Mouse (Mus musculus) activated CD4-positive, CD25-positive, alpha-beta regulatory T cell (primary cell): ENCODE results near the gene E330034G19Rik. TPM values are rescaled to one million over a fixed set of nuclear protein-coding genes. Genes with fewer than 3 reads are reported as not detected.

Source experiments
- polyA plus RNA-seq, 2 experiments: library from polyadenylated mRNA; unstranded; fragments of 100-300 nt; shearing (Covaris generic); gene quantifications; one replicate each; pipeline ENCODE4 v1.2.1; 2017

E330034G19Rik gene
- not detected for polyA plus RNA-seq

GRCm38 (mm10) chr14:24292914-24293313 is at the start of gene E330034G19Rik:
TSS of gene E330034G19Rik (plus strand) at chr14:24293214.

GRCm38 (mm10) chr14:24245177-24246081 is 47.6 kb upstream of the E330034G19Rik start, which contains the start of gene Dlg5:
TSS of gene Dlg5 (minus strand) at chr14:24245920.

Other genes starting within 250 kb of the E330034G19Rik start
- 1 to 10 TPM in 1 of 2 experiments, under 1 TPM in 1; 0.27 to 1.1 TPM for gene Dlg5, start 47.3 kb upstream of the E330034G19Rik start, polyA plus RNA-seq
- gene Polr3a, start 193.8 kb downstream of the E330034G19Rik start, polyA plus RNA-seq = 10 to 100 TPM; 18.5 to 20.2 TPM
- 1,000 to 10,000 TPM in 1 of 2 experiments, 100 to 1,000 TPM in 1; 898 to 1,669 TPM for gene Rps24, start 193.9 kb downstream of the E330034G19Rik start, polyA plus RNA-seq